Mouse (Mus musculus): ENCODE measurements around the gene Tnfrsf26. TPM values are rescaled to one million over a fixed set of nuclear protein-coding genes. Genes with fewer than 3 reads are reported as not detected.
A peak's percentile ranks its signal among the peaks of the same experiment; 100 is the strongest.

The Tnfrsf26 gene
- polyA plus RNA-seq, 1 experiment from 2014 or later = not detected

- no peak overlapping the region for H3K4me2 ChIP-seq (ENCODE audit: low read length)
- no peaks in the 10 kb centered on the region for H3K27me3 ChIP-seq (replicated peaks; ENCODE audit: control insufficient read depth, insufficient read depth, low read length)
- H3K9me3 ChIP-seq (ENCODE audit: control insufficient read depth, low read length) = no peaks in the 10 kb centered on the region
- no peak overlapping the region for H3K9ac ChIP-seq (replicated peaks; ENCODE audit: low read depth, low read length)
- peaks cover 3% of the 10 kb centered on the region; the same call in 1 of the 2 replicates for H3K4me1 ChIP-seq (replicated peaks; ENCODE audit: control insufficient read depth, insufficient read depth, low read length)
- no peaks in the 10 kb centered on the region for H3K36me3 ChIP-seq (ENCODE audit: control insufficient read depth, insufficient read depth)
- H3K27ac ChIP-seq (ENCODE audit: low read length) = no peak overlapping the region
- WGBS = 66% methylated on average over 2 of the region's 2 CpGs
- no peak for ATAC-seq
- H3K4me3 ChIP-seq (replicated peaks; ENCODE audit: low read length) = no peak overlapping the region
Observed at GRCm38 (mm10) chr7:143604889-143605288, 23.6 kb downstream of the Tnfrsf26 start.

GRCm38 (mm10) chr7:143601705-143602104, 26.8 kb downstream of the Tnfrsf26 start:
- no peaks in the 10 kb centered on the region for H3K27me3 ChIP-seq (replicated peaks; ENCODE audit: control insufficient read depth, insufficient read depth, low read length)
- no peak overlapping the region for H3K4me2 ChIP-seq (ENCODE audit: low read length)
- no peaks in the 10 kb centered on the region for H3K36me3 ChIP-seq (ENCODE audit: control insufficient read depth, insufficient read depth)
- no peaks in the 10 kb centered on the region for H3K9me3 ChIP-seq (ENCODE audit: control insufficient read depth, low read length)
- no peak for ATAC-seq
- no peak overlapping the region for H3K4me3 ChIP-seq (replicated peaks; ENCODE audit: low read length)
- WGBS = 85% methylated on average over 2 of the region's 2 CpGs
- peaks cover 14% of the 10 kb centered on the region for H3K4me1 ChIP-seq (replicated peaks; ENCODE audit: control insufficient read depth, insufficient read depth, low read length)
- no peak overlapping the region for H3K9ac ChIP-seq (replicated peaks; ENCODE audit: low read depth, low read length)
- no peak overlapping the region for H3K27ac ChIP-seq (ENCODE audit: low read length)

- H3K27me3 ChIP-seq (replicated peaks; ENCODE audit: control insufficient read depth, insufficient read depth, low read length) = no peaks in the 10 kb centered on the region
- H3K9ac ChIP-seq (replicated peaks; ENCODE audit: low read depth, low read length) = peak overlapping the region; percentile 48
- peaks cover 14% of the 10 kb centered on the region for H3K4me1 ChIP-seq (replicated peaks; ENCODE audit: control insufficient read depth, insufficient read depth, low read length)
- H3K27ac ChIP-seq (ENCODE audit: low read length) = no peak overlapping the region
- 6% methylated on average over 15 of the region's 15 CpGs for WGBS
- H3K9me3 ChIP-seq (ENCODE audit: control insufficient read depth, low read length) = no peaks in the 10 kb centered on the region
- peak overlapping the region; percentile 59 for H3K4me3 ChIP-seq (replicated peaks; ENCODE audit: low read length)
- peak overlapping the region; percentile 56 for H3K4me2 ChIP-seq (ENCODE audit: low read length)
- no peaks in the 10 kb centered on the region for H3K36me3 ChIP-seq (ENCODE audit: control insufficient read depth, insufficient read depth)
- ATAC-seq = no peak
Observed at GRCm38 (mm10) chr7:143600231-143600740, 28.2 kb downstream of the Tnfrsf26 start.

GRCm38 (mm10) chr7:143599428-143600230, 28.9 kb downstream of the Tnfrsf26 start, which contains the start of gene Cars:
Cars (minus strand) TSS chr7:143600090.
- Histone ChIP-seq H3K4me3 (replicated peaks; ENCODE audit: low read length) (peak within 1 kb of the TSS; percentile 59), H3K27ac (ENCODE audit: low read length) (peak within 1 kb of the TSS; percentile 67; the same call in 1 of the 2 replicates), H3K36me3 (ENCODE audit: control insufficient read depth, insufficient read depth) (no peaks in the 10 kb centered on the region), H3K9ac (replicated peaks; ENCODE audit: low read depth, low read length) (peak within 1 kb of the TSS; percentile 94), H3K4me1 (replicated peaks; ENCODE audit: control insufficient read depth, insufficient read depth, low read length) (peaks cover 20% of the 10 kb centered on the region), H3K4me2 (ENCODE audit: low read length) (peak within 1 kb of the TSS; percentile 93), H3K9me3 (ENCODE audit: control insufficient read depth, low read length) (no peaks in the 10 kb centered on the region), H3K27me3 (replicated peaks; ENCODE audit: control insufficient read depth, insufficient read depth, low read length) (no peaks in the 10 kb centered on the region)
- peak; percentile 99 for ATAC-seq
- WGBS = 2% methylated on average over 35 of the region's 35 CpGs

GRCm38 (mm10) chr7:143594865-143595264, 33.7 kb downstream of the Tnfrsf26 start:
- Histone ChIP-seq H3K4me1 (replicated peaks; ENCODE audit: control insufficient read depth, insufficient read depth, low read length) (peaks cover 18% of the 10 kb centered on the region), H3K4me2 (ENCODE audit: low read length) (no peak overlapping the region), H3K27me3 (replicated peaks; ENCODE audit: control insufficient read depth, insufficient read depth, low read length) (no peaks in the 10 kb centered on the region), H3K36me3 (ENCODE audit: control insufficient read depth, insufficient read depth) (peaks cover 3% of the 10 kb centered on the region; the same call in 1 of the 2 replicates), H3K4me3 (replicated peaks; ENCODE audit: low read length) (no peak overlapping the region), H3K9me3 (ENCODE audit: control insufficient read depth, low read length) (no peaks in the 10 kb centered on the region), H3K9ac (replicated peaks; ENCODE audit: low read depth, low read length) (no peak overlapping the region), H3K27ac (ENCODE audit: low read length) (0 out of 2 replicates have a peak overlapping the region, but pooled peaks have one; percentile 13)
- ATAC-seq = peak; percentile 26; the same call in 1 of the 2 replicates
- 42% methylated on average over 5 of the region's 5 CpGs for WGBS

- no peak overlapping the region for H3K4me2 ChIP-seq (ENCODE audit: low read length)
- H3K27me3 ChIP-seq (replicated peaks; ENCODE audit: control insufficient read depth, insufficient read depth, low read length) = no peaks in the 10 kb centered on the region
- no peak overlapping the region for H3K27ac ChIP-seq (ENCODE audit: low read length)
- H3K9me3 ChIP-seq (ENCODE audit: control insufficient read depth, low read length) = no peaks in the 10 kb centered on the region
- H3K4me3 ChIP-seq (replicated peaks; ENCODE audit: low read length) = no peak overlapping the region
- ATAC-seq = no peak
- peaks cover 7% of the 10 kb centered on the region for H3K4me1 ChIP-seq (replicated peaks; ENCODE audit: control insufficient read depth, insufficient read depth, low read length)
- no peak overlapping the region for H3K9ac ChIP-seq (replicated peaks; ENCODE audit: low read depth, low read length)
- 95% methylated on average over 10 of the region's 10 CpGs for WGBS
- H3K36me3 ChIP-seq (ENCODE audit: control insufficient read depth, insufficient read depth) = peaks cover 9% of the 10 kb centered on the region
Observed at GRCm38 (mm10) chr7:143592255-143592654, 36.3 kb downstream of the Tnfrsf26 start.

GRCm38 (mm10) chr7:143588006-143588405, 40.5 kb downstream of the Tnfrsf26 start:
- Histone ChIP-seq H3K4me3 (replicated peaks; ENCODE audit: low read length) (no peak overlapping the region), H3K4me2 (ENCODE audit: low read length) (no peak overlapping the region), H3K36me3 (ENCODE audit: control insufficient read depth, insufficient read depth) (peaks cover 28% of the 10 kb centered on the region), H3K27me3 (replicated peaks; ENCODE audit: control insufficient read depth, insufficient read depth, low read length) (no peaks in the 10 kb centered on the region), H3K9me3 (ENCODE audit: control insufficient read depth, low read length) (no peaks in the 10 kb centered on the region), H3K9ac (replicated peaks; ENCODE audit: low read depth, low read length) (no peak overlapping the region), H3K4me1 (replicated peaks; ENCODE audit: control insufficient read depth, insufficient read depth, low read length) (no peaks in the 10 kb centered on the region), H3K27ac (ENCODE audit: low read length) (no peak overlapping the region)
- WGBS = 92% methylated on average over 4 of the region's 4 CpGs
- ATAC-seq = no peak

- no peaks in the 10 kb centered on the region for H3K27me3 ChIP-seq (replicated peaks; ENCODE audit: control insufficient read depth, insufficient read depth, low read length)
- no peaks in the 10 kb centered on the region for H3K4me1 ChIP-seq (replicated peaks; ENCODE audit: control insufficient read depth, insufficient read depth, low read length)
- no peak overlapping the region for H3K4me3 ChIP-seq (replicated peaks; ENCODE audit: low read length)
- no peak overlapping the region for H3K4me2 ChIP-seq (ENCODE audit: low read length)
- 91% methylated on average over 5 of the region's 5 CpGs for WGBS
- ATAC-seq = no peak
- no peaks in the 10 kb centered on the region for H3K9me3 ChIP-seq (ENCODE audit: control insufficient read depth, low read length)
- no peak overlapping the region for H3K9ac ChIP-seq (replicated peaks; ENCODE audit: low read depth, low read length)
- peaks cover 29% of the 10 kb centered on the region for H3K36me3 ChIP-seq (ENCODE audit: control insufficient read depth, insufficient read depth)
- H3K27ac ChIP-seq (ENCODE audit: low read length) = no peak overlapping the region
Observed at GRCm38 (mm10) chr7:143587586-143587985, 40.9 kb downstream of the Tnfrsf26 start.

- no peak for ATAC-seq
- WGBS = 30% methylated on average over 3 of the region's 3 CpGs
- Histone ChIP-seq H3K9me3 (ENCODE audit: control insufficient read depth, low read length) (no peaks in the 10 kb centered on the region), H3K9ac (replicated peaks; ENCODE audit: low read depth, low read length) (no peak overlapping the region), H3K4me3 (replicated peaks; ENCODE audit: low read length) (no peak overlapping the region), H3K4me2 (ENCODE audit: low read length) (no peak overlapping the region), H3K36me3 (ENCODE audit: control insufficient read depth, insufficient read depth) (peaks cover 26% of the 10 kb centered on the region), H3K27ac (ENCODE audit: low read length) (no peak overlapping the region), H3K27me3 (replicated peaks; ENCODE audit: control insufficient read depth, insufficient read depth, low read length) (no peaks in the 10 kb centered on the region), H3K4me1 (replicated peaks; ENCODE audit: control insufficient read depth, insufficient read depth, low read length) (no peaks in the 10 kb centered on the region)
Observed at GRCm38 (mm10) chr7:143583956-143584355, 44.6 kb downstream of the Tnfrsf26 start.
